In the genomic region with DNA sequence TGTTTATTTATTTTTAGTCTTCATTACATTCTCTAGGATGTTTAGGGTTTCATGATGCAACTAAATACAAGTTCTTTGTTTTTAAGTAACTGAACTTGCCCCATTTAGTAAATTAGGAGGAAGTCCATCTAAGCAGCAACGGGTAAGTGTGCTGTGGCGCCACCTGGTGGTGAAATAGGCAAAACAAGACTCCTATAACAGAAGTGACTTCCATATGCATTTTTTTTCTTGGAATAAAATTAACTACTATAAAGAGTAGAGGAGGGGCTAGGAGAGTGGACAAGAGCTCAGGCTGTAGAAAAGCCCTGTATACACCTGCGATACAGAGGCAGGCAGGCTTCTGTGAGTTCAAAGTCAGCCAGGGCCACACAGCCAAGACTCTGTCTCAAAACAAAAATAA, we compare ENCODE assay signal across 8 mouse cellular contexts. TPM values are rescaled to one million over a fixed set of nuclear protein-coding genes. Genes with fewer than 3 reads are reported as not detected.
A peak's percentile ranks its signal among the peaks of the same experiment; 100 is the strongest.
DNase-seq lines count a peak whose midpoint lies in the region; TF ChIP-seq lines count a peak whose summit lies in the region.

No protein-coding gene starts in this region.

- peak; percentile 28 for TF ChIP-seq CTCF in C2C12 (IDR thresholded peaks at IDR 0.05; ENCODE audit: control insufficient read depth, insufficient read depth, insufficient read length)

- no peaks in the 10 kb centered on the region for H3K27me3 ChIP-seq in C2C12 (ENCODE audit: control insufficient read depth, insufficient read depth, insufficient read length)

- intact Hi-C loops in gastrocnemius, postnatal 14 days (cut with DNase I; ENCODE audit: low total_unique reads) = loop anchor here (2.0 kb wide), 1 partner anchor 159 kb away; no protein-coding TSS in a partner anchor

- H3ac ChIP-seq in C2C12 (ENCODE audit: control insufficient read depth, insufficient read length, low read depth) = no peak overlapping the region

- DNase-seq in R1 (ENCODE audit: low read depth, low spot score) = peak; percentile 76
- DNase-seq in cerebellum, postnatal 4 days (ENCODE audit: low spot score in 2 of 2) = peak; percentile 54 to 73
- DNase-seq in gastrocnemius, postnatal 14 days = peak; percentile 77
- DNase-seq in kidney, postnatal 36 days = peak; percentile 76 to 90
- peak; percentile 57 to 72 for DNase-seq in lung, adult 18-20 months
- DNase-seq in ovary, postnatal 36 days (ENCODE audit: low spot score) = peak; percentile 66
- peak; percentile 67 for DNase-seq in thymus, postnatal 25 days

- no peaks in the 10 kb centered on the region for H3K79me3 ChIP-seq in C2C12 (ENCODE audit: low read depth)

- no peak overlapping the region for H3K4me3 ChIP-seq in C2C12 (ENCODE audit: insufficient read depth, poor library complexity, severe bottlenecking)

- no peaks in the 10 kb centered on the region for H3K36me3 ChIP-seq in C2C12 (ENCODE audit: control insufficient read depth, insufficient read depth)

- no peaks in the 10 kb centered on the region for H3K79me2 ChIP-seq in C2C12 (ENCODE audit: control insufficient read depth, insufficient read depth)

TF ChIP-seq in C2C12, 6 proteins besides CTCF, POLR2A, EP300 and RAD21:
- TF ChIP-seq MYOG (IDR thresholded peaks at IDR 0.05; ENCODE audit: control insufficient read depth, extremely low read depth, insufficient read length) (no peak), FOSL1 (IDR thresholded peaks at IDR 0.05; ENCODE audit: insufficient read depth, low read length, poor library complexity, severe bottlenecking) (no peak)
TF ChIP-seq in C2C12: peak in this region for 0.

RNA-seq across cellular contexts. Expression of a gene that starts 15.5 kb away (rescaled TPM):
- polyA plus RNA-seq in C2C12 (2012; fragmentation: generic; extraction: Trizol) = 40.8 TPM
- total RNA-seq in gastrocnemius, postnatal 14 days (2021) = 10 to 100 TPM; 25.1 to 30.8 TPM

RNA-seq across cellular contexts. Expression of a gene that starts 34.2 kb away (rescaled TPM):
- 169 TPM for polyA plus RNA-seq in C2C12 (2012; fragmentation: generic; extraction: Trizol)
- total RNA-seq in gastrocnemius, postnatal 14 days (2021) = 100 to 1,000 TPM; 143 to 145 TPM
